Comparison of ENCODE assay signal across 26 mouse cellular contexts in the genomic region with DNA sequence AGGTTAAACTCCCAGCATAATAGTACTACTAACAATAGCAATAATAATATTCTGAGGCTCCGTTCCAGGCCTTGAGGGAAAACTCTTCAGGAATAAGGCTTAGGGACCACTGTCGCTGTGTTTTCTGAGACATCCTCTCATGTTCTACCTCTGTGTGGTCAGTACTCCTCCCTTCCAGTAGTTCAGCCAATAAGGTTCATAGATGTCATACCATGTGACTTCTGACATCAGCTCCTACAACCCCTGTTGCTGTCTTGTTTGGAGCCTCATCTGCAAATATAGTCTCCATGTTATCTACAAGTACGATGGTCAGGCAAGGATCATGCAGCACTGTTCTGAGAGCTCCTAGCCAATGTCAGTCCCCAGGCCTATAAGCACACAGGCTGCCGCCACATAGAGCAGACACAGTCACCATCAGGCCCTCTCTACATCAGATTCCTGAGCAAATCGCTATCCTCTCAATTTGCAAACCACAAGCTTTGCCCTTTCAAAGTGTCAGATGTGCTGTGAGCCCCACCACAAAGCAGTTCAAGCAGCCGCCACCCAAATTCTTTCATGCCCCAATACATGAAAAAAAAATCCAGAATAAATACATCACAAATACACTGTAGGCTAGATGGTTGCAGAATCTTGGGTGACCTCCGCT. TPM values are rescaled to one million over a fixed set of nuclear protein-coding genes. Genes with fewer than 3 reads are reported as not detected.
DNase-seq lines count a peak whose midpoint lies in the region; ATAC-seq lines count a peak whose summit lies in the region.
"Had no signal": no experiment of that assay in that cellular context is flagged by ENCODE, and none has a peak within 500 bp of the region (broad histone marks: within the 10 kb centered on the region; RNA-seq: fewer than 3 reads in every experiment).

No protein-coding gene starts in this region.

- DNase-seq in midbrain, embryonic 10.5 days (ENCODE audit: low spot score) = no peak
- peak; percentile 45 for DNase-seq in CD4-positive, CD25-positive, alpha-beta regulatory T cell, adult 2 months (ENCODE audit: low read depth, low spot score)
- peak; percentile 23 for DNase-seq in R1 (ENCODE audit: low read depth, low spot score)
- no peak for DNase-seq in spleen, postnatal 10 days (ENCODE audit: low spot score in 2 of 2)
- DNase-seq in left cerebral cortex, adult 18-20 months (ENCODE audit: low spot score in 2 of 2) = no peak
- no peak for DNase-seq in kidney, adult 8-10 months
- DNase-seq: adrenal gland, postnatal 36 days; cerebellum, adult 9-10 months; gastrocnemius, postnatal 10 days; kidney, postnatal 36 days; liver, embryonic 13.5 days; lung, embryonic 14.5 days; lung, postnatal 36 days; right cerebral cortex, postnatal 14 days; thymus, postnatal 36 days had no signal

- H3K9ac ChIP-seq in midbrain, embryonic 15.5 days = no peak overlapping the region
- H3K9ac ChIP-seq in hindbrain, embryonic 16.5 days (ENCODE audit: low read depth, low read length) = no peak overlapping the region
- H3K9ac ChIP-seq: embryonic facial prominence, embryonic 15.5 days; forebrain, embryonic 15.5 days; kidney, embryonic 15.5 days; liver, embryonic 13.5 days; lung, embryonic 14.5 days had no signal

- peak overlapping the region; percentile 67; the same call in 1 of the 2 replicates for H3K27ac ChIP-seq in midbrain, embryonic 10.5 days (replicated peaks)
- H3K27ac ChIP-seq in midbrain, embryonic 15.5 days = no peak overlapping the region
- peak overlapping the region; percentile 12; the same call in 1 of the 2 replicates for H3K27ac ChIP-seq in hindbrain, embryonic 16.5 days (ENCODE audit: low read depth, low read length)
- H3K27ac ChIP-seq: embryonic facial prominence, embryonic 15.5 days; forebrain, embryonic 15.5 days; heart, embryonic 10.5 days; kidney, embryonic 15.5 days; liver, embryonic 13.5 days had no signal

- H3K4me1 ChIP-seq in midbrain, embryonic 10.5 days = peaks cover 48% of the 10 kb centered on the region
- H3K4me1 ChIP-seq in midbrain, embryonic 15.5 days = peaks cover 11% of the 10 kb centered on the region
- peaks cover 6% of the 10 kb centered on the region for H3K4me1 ChIP-seq in hindbrain, embryonic 16.5 days (ENCODE audit: control insufficient read depth, insufficient read depth, low read depth, low read length)

- ATAC-seq in midbrain, embryonic 15.5 days (replicated peaks) = no peak
- no peak for ATAC-seq in hindbrain, embryonic 16.5 days
- ATAC-seq: forebrain, embryonic 15.5 days; intestine, postnatal 0 days had no signal

- peaks cover 40% of the 10 kb centered on the region for H3K27me3 ChIP-seq in midbrain, embryonic 10.5 days (ENCODE audit: low read depth, poor library complexity, severe bottlenecking)
- H3K27me3 ChIP-seq in midbrain, embryonic 15.5 days (replicated peaks) = 0 out of 2 replicates have a peak, but pooled peaks cover 11% of the 10 kb centered on the region
- H3K27me3 ChIP-seq in hindbrain, embryonic 16.5 days (replicated peaks; ENCODE audit: control insufficient read depth, insufficient read depth, low read length) = no peaks in the 10 kb centered on the region; the same call in 1 of the 2 replicates

- H3K4me3 ChIP-seq in midbrain, embryonic 10.5 days = no peak overlapping the region
- no peak overlapping the region for H3K4me3 ChIP-seq in midbrain, embryonic 15.5 days
- H3K4me3 ChIP-seq in hindbrain, embryonic 16.5 days (ENCODE audit: low read length) = no peak overlapping the region
- H3K4me3 ChIP-seq: embryonic facial prominence, embryonic 15.5 days; forebrain, embryonic 15.5 days; heart, embryonic 10.5 days; kidney, embryonic 15.5 days; liver, embryonic 13.5 days; megakaryocyte, embryonic 14.5 days had no signal

- no peaks in the 10 kb centered on the region for H3K9me3 ChIP-seq in midbrain, embryonic 10.5 days (replicated peaks)
- H3K9me3 ChIP-seq in midbrain, embryonic 15.5 days = no peaks in the 10 kb centered on the region
- no peaks in the 10 kb centered on the region for H3K9me3 ChIP-seq in hindbrain, embryonic 16.5 days (ENCODE audit: control insufficient read depth, low read length)
- H3K9me3 ChIP-seq: embryonic facial prominence, embryonic 15.5 days; forebrain, embryonic 15.5 days; heart, embryonic 10.5 days; kidney, embryonic 15.5 days; liver, embryonic 13.5 days; megakaryocyte, embryonic 14.5 days had no signal

- H3K36me3 ChIP-seq in midbrain, embryonic 10.5 days = no peaks in the 10 kb centered on the region
- H3K36me3 ChIP-seq in midbrain, embryonic 15.5 days (replicated peaks) = no peaks in the 10 kb centered on the region
- H3K36me3 ChIP-seq in hindbrain, embryonic 16.5 days (ENCODE audit: control insufficient read depth, insufficient read depth, low read length) = no peaks in the 10 kb centered on the region
- H3K36me3 ChIP-seq: embryonic facial prominence, embryonic 15.5 days; forebrain, embryonic 15.5 days; heart, embryonic 10.5 days; kidney, embryonic 15.5 days; liver, embryonic 13.5 days had no signal

- H3K4me2 ChIP-seq in midbrain, embryonic 15.5 days = no peak overlapping the region
- no peak overlapping the region for H3K4me2 ChIP-seq in hindbrain, embryonic 16.5 days (ENCODE audit: low read length)
- H3K4me2 ChIP-seq: embryonic facial prominence, embryonic 15.5 days; forebrain, embryonic 15.5 days; kidney, embryonic 15.5 days; liver, embryonic 13.5 days; lung, embryonic 14.5 days had no signal

- 75% methylated on average over 7 of the region's 7 CpGs for WGBS in midbrain, embryonic 10.5 days
- WGBS in midbrain, embryonic 15.5 days = 58% methylated on average over 7 of the region's 7 CpGs
- WGBS in hindbrain, embryonic 16.5 days = 60% methylated on average over 7 of the region's 7 CpGs

RNA-seq across cellular contexts. Expression of a gene that starts 5.3 kb away (rescaled TPM):
- 5.4 and 7.2 TPM in 2 replicates for polyA plus RNA-seq in midbrain, embryonic 10.5 days (2016; fragmentation: Nextera tagmentation; extraction: Ambion mirVana)
- polyA plus RNA-seq in midbrain, embryonic 15.5 days (2015; fragmentation: Nextera tagmentation; extraction: Ambion mirVana) = 5.4 and 6.7 TPM in 2 replicates
- 6.3 and 6.6 TPM in 2 replicates for polyA plus RNA-seq in hindbrain, embryonic 16.5 days (2015; fragmentation: Nextera tagmentation; extraction: Ambion mirVana)
- 1 to 10 TPM; 4.9 to 5.6 TPM for total RNA-seq in left cerebral cortex, adult 18-20 months (2021)
- total RNA-seq: ES-E14 had no signal

RNA-seq across cellular contexts. Expression of a gene that starts 52.5 kb away (rescaled TPM):
- 2.8 and 3.4 TPM in 2 replicates for polyA plus RNA-seq in midbrain, embryonic 10.5 days (2016; fragmentation: Nextera tagmentation; extraction: Ambion mirVana)
- polyA plus RNA-seq in midbrain, embryonic 15.5 days (2015; fragmentation: Nextera tagmentation; extraction: Ambion mirVana) = 0.93 and 1.0 TPM in 2 replicates
- 0.41 and 0.97 TPM in 2 replicates for polyA plus RNA-seq in hindbrain, embryonic 16.5 days (2015; fragmentation: Nextera tagmentation; extraction: Ambion mirVana)
- under 1 TPM; 0.80 to 0.86 TPM for total RNA-seq in left cerebral cortex, adult 18-20 months (2021)
- total RNA-seq: adrenal gland, postnatal 36 days; ES-E14; gastrocnemius, postnatal 10 days; granulocyte monocyte progenitor cell, adult 5-6 weeks; midbrain, postnatal 0 days had no signal
- polyA plus RNA-seq: midbrain, postnatal 0 days had no signal

RNA-seq across cellular contexts. Expression of a gene that starts 53.4 kb away (rescaled TPM):
- polyA plus RNA-seq in midbrain, embryonic 10.5 days (2016; fragmentation: Nextera tagmentation; extraction: Ambion mirVana) = 13.2 and 13.8 TPM in 2 replicates
- 7.2 and 7.7 TPM in 2 replicates for polyA plus RNA-seq in midbrain, embryonic 15.5 days (2015; fragmentation: Nextera tagmentation; extraction: Ambion mirVana)
- 8.5 and 9.1 TPM in 2 replicates for polyA plus RNA-seq in hindbrain, embryonic 16.5 days (2015; fragmentation: Nextera tagmentation; extraction: Ambion mirVana)
- 1 to 10 TPM; 9.2 to 9.8 TPM for total RNA-seq in left cerebral cortex, adult 18-20 months (2021)

Comparison
In these comparisons a context has a peak if more than half of its experiments do, and no peak if none do; other contexts are left out.
1. DNase-seq: peak in CD4-positive, CD25-positive, alpha-beta regulatory T cell, adult 2 months (single experiment) and R1 (single experiment); none in midbrain, embryonic 10.5 days (single experiment), spleen, postnatal 10 days (0 of 2), left cerebral cortex, adult 18-20 months (0 of 2) and kidney, adult 8-10 months (0 of 2).